Mouse (Mus musculus): ENCODE measurements around the gene Irx4. TPM values are rescaled to one million over a fixed set of nuclear protein-coding genes. Genes with fewer than 3 reads are reported as not detected.

Irx4 gene
- polyA plus RNA-seq, 1 experiment from 2014 or later, result 0.44 TPM

GRCm38 (mm10) chr13:73277797-73278196 lies 17.5 kb downstream of the Irx4 start:
- 26% methylated on average over 1 of the region's 1 CpGs for WGBS
- H3K27ac ChIP-seq (ENCODE audit: low read length), result 0 out of 2 replicates have a peak overlapping the region, but pooled peaks have one; percentile 1
- H3K9me3 ChIP-seq (ENCODE audit: control insufficient read depth, low read length), result no peaks in the 10 kb centered on the region
- no peak overlapping the region for H3K4me2 ChIP-seq (ENCODE audit: low read depth, low read length)
- no peak overlapping the region for H3K9ac ChIP-seq (ENCODE audit: low read depth, low read length)
- no peaks in the 10 kb centered on the region for H3K36me3 ChIP-seq (ENCODE audit: control insufficient read depth, insufficient read depth, low read length)
- peaks cover 8% of the 10 kb centered on the region for H3K4me1 ChIP-seq (ENCODE audit: control insufficient read depth, insufficient read depth, low read length)
- no peak for ATAC-seq
- H3K4me3 ChIP-seq (ENCODE audit: low read length), result no peak overlapping the region
- H3K27me3 ChIP-seq (replicated peaks; ENCODE audit: control insufficient read depth, insufficient read depth, low read length), result peaks cover 15% of the 10 kb centered on the region

GRCm38 (mm10) chr13:73279196-73279595 lies 18.9 kb downstream of the Irx4 start:
- peaks cover under 1% of the 10 kb centered on the region for H3K27me3 ChIP-seq (replicated peaks; ENCODE audit: control insufficient read depth, insufficient read depth, low read length)
- H3K4me1 ChIP-seq (ENCODE audit: control insufficient read depth, insufficient read depth, low read length), result peaks cover 8% of the 10 kb centered on the region
- H3K36me3 ChIP-seq (ENCODE audit: control insufficient read depth, insufficient read depth, low read length), result no peaks in the 10 kb centered on the region
- 58% methylated on average over 1 of the region's 1 CpGs for WGBS
- H3K9me3 ChIP-seq (ENCODE audit: control insufficient read depth, low read length), result no peaks in the 10 kb centered on the region
- peak overlapping the region; percentile 86 for H3K27ac ChIP-seq (ENCODE audit: low read length)
- H3K9ac ChIP-seq (ENCODE audit: low read depth, low read length), result no peak overlapping the region
- 0 out of 2 replicates have a peak overlapping the region, but pooled peaks have one; percentile 14 for H3K4me2 ChIP-seq (ENCODE audit: low read depth, low read length)
- no peak overlapping the region for H3K4me3 ChIP-seq (ENCODE audit: low read length)
- peak; percentile 96 for ATAC-seq

GRCm38 (mm10) chr13:73282407-73282806 lies 22.1 kb downstream of the Irx4 start:
- Histone ChIP-seq H3K27me3 (replicated peaks; ENCODE audit: control insufficient read depth, insufficient read depth, low read length) (no peaks in the 10 kb centered on the region), H3K27ac (ENCODE audit: low read length) (no peak overlapping the region), H3K9me3 (ENCODE audit: control insufficient read depth, low read length) (no peaks in the 10 kb centered on the region), H3K9ac (ENCODE audit: low read depth, low read length) (no peak overlapping the region), H3K4me1 (ENCODE audit: control insufficient read depth, insufficient read depth, low read length) (peaks cover 8% of the 10 kb centered on the region), H3K36me3 (ENCODE audit: control insufficient read depth, insufficient read depth, low read length) (no peaks in the 10 kb centered on the region), H3K4me2 (ENCODE audit: low read depth, low read length) (no peak overlapping the region), H3K4me3 (ENCODE audit: low read length) (no peak overlapping the region)
- 87% methylated on average over 2 of the region's 2 CpGs for WGBS
- no peak for ATAC-seq

- 79% methylated on average over 1 of the region's 1 CpGs for WGBS
- peaks cover 6% of the 10 kb centered on the region for H3K4me1 ChIP-seq (ENCODE audit: control insufficient read depth, insufficient read depth, low read length)
- H3K4me3 ChIP-seq (ENCODE audit: low read length), result no peak overlapping the region
- no peaks in the 10 kb centered on the region for H3K36me3 ChIP-seq (ENCODE audit: control insufficient read depth, insufficient read depth, low read length)
- no peaks in the 10 kb centered on the region for H3K9me3 ChIP-seq (ENCODE audit: control insufficient read depth, low read length)
- no peak for ATAC-seq
- no peak overlapping the region for H3K27ac ChIP-seq (ENCODE audit: low read length)
- H3K4me2 ChIP-seq (ENCODE audit: low read depth, low read length), result no peak overlapping the region
- 0 out of 2 replicates have a peak, but pooled peaks cover 2% of the 10 kb centered on the region for H3K27me3 ChIP-seq (replicated peaks; ENCODE audit: control insufficient read depth, insufficient read depth, low read length)
- no peak overlapping the region for H3K9ac ChIP-seq (ENCODE audit: low read depth, low read length)
Measured at GRCm38 (mm10) chr13:73283534-73283933, 23.3 kb downstream of the Irx4 start.

GRCm38 (mm10) chr13:73290206-73290605 lies 29.9 kb downstream of the Irx4 start:
- H3K36me3 ChIP-seq (ENCODE audit: control insufficient read depth, insufficient read depth, low read length), result no peaks in the 10 kb centered on the region
- peak; percentile 87 for ATAC-seq
- WGBS, result 54% methylated on average over 6 of the region's 6 CpGs
- H3K4me3 ChIP-seq (ENCODE audit: low read length), result no peak overlapping the region
- no peak overlapping the region for H3K27ac ChIP-seq (ENCODE audit: low read length)
- no peak overlapping the region for H3K4me2 ChIP-seq (ENCODE audit: low read depth, low read length)
- 0 out of 2 replicates have a peak, but pooled peaks cover 2% of the 10 kb centered on the region for H3K27me3 ChIP-seq (replicated peaks; ENCODE audit: control insufficient read depth, insufficient read depth, low read length)
- 0 out of 2 replicates have a peak, but pooled peaks cover 3% of the 10 kb centered on the region for H3K4me1 ChIP-seq (ENCODE audit: control insufficient read depth, insufficient read depth, low read length)
- no peaks in the 10 kb centered on the region for H3K9me3 ChIP-seq (ENCODE audit: control insufficient read depth, low read length)
- H3K9ac ChIP-seq (ENCODE audit: low read depth, low read length), result no peak overlapping the region

GRCm38 (mm10) chr13:73291102-73291501 lies 30.8 kb downstream of the Irx4 start:
- 0 out of 2 replicates have a peak, but pooled peaks cover 2% of the 10 kb centered on the region for H3K27me3 ChIP-seq (replicated peaks; ENCODE audit: control insufficient read depth, insufficient read depth, low read length)
- no peak overlapping the region for H3K4me3 ChIP-seq (ENCODE audit: low read length)
- H3K9ac ChIP-seq (ENCODE audit: low read depth, low read length), result no peak overlapping the region
- H3K4me1 ChIP-seq (ENCODE audit: control insufficient read depth, insufficient read depth, low read length), result 0 out of 2 replicates have a peak, but pooled peaks cover 3% of the 10 kb centered on the region
- ATAC-seq, result no peak
- no peaks in the 10 kb centered on the region for H3K9me3 ChIP-seq (ENCODE audit: control insufficient read depth, low read length)
- no peak overlapping the region for H3K4me2 ChIP-seq (ENCODE audit: low read depth, low read length)
- 0 out of 2 replicates have a peak overlapping the region, but pooled peaks have one; percentile 16 for H3K27ac ChIP-seq (ENCODE audit: low read length)
- WGBS, result 30% methylated on average over 2 of the region's 2 CpGs
- H3K36me3 ChIP-seq (ENCODE audit: control insufficient read depth, insufficient read depth, low read length), result no peaks in the 10 kb centered on the region

GRCm38 (mm10) chr13:73298717-73299116 lies 38.4 kb downstream of the Irx4 start:
- Histone ChIP-seq H3K27ac (ENCODE audit: low read length) (no peak overlapping the region), H3K9ac (ENCODE audit: low read depth, low read length) (no peak overlapping the region), H3K4me2 (ENCODE audit: low read depth, low read length) (no peak overlapping the region), H3K4me1 (ENCODE audit: control insufficient read depth, insufficient read depth, low read length) (no peaks in the 10 kb centered on the region), H3K4me3 (ENCODE audit: low read length) (no peak overlapping the region), H3K9me3 (ENCODE audit: control insufficient read depth, low read length) (no peaks in the 10 kb centered on the region), H3K36me3 (ENCODE audit: control insufficient read depth, insufficient read depth, low read length) (no peaks in the 10 kb centered on the region), H3K27me3 (replicated peaks; ENCODE audit: control insufficient read depth, insufficient read depth, low read length) (no peaks in the 10 kb centered on the region)
- ATAC-seq, result 0 out of 2 replicates have a peak, but pooled peaks have one; percentile 17
- 64% methylated on average over 4 of the region's 4 CpGs for WGBS

GRCm38 (mm10) chr13:73299322-73299721 lies 39.0 kb downstream of the Irx4 start:
- WGBS, result 92% methylated on average over 5 of the region's 5 CpGs
- Histone ChIP-seq H3K4me1 (ENCODE audit: control insufficient read depth, insufficient read depth, low read length) (no peaks in the 10 kb centered on the region), H3K27ac (ENCODE audit: low read length) (no peak overlapping the region), H3K27me3 (replicated peaks; ENCODE audit: control insufficient read depth, insufficient read depth, low read length) (no peaks in the 10 kb centered on the region), H3K36me3 (ENCODE audit: control insufficient read depth, insufficient read depth, low read length) (no peaks in the 10 kb centered on the region), H3K4me3 (ENCODE audit: low read length) (no peak overlapping the region), H3K4me2 (ENCODE audit: low read depth, low read length) (no peak overlapping the region), H3K9ac (ENCODE audit: low read depth, low read length) (no peak overlapping the region), H3K9me3 (ENCODE audit: control insufficient read depth, low read length) (no peaks in the 10 kb centered on the region)
- no peak for ATAC-seq

- Histone ChIP-seq H3K9me3 (ENCODE audit: control insufficient read depth, low read length) (no peaks in the 10 kb centered on the region), H3K4me2 (ENCODE audit: low read depth, low read length) (no peak overlapping the region), H3K36me3 (ENCODE audit: control insufficient read depth, insufficient read depth, low read length) (no peaks in the 10 kb centered on the region), H3K4me1 (ENCODE audit: control insufficient read depth, insufficient read depth, low read length) (peaks cover 9% of the 10 kb centered on the region; the same call in 1 of the 2 replicates), H3K9ac (ENCODE audit: low read depth, low read length) (no peak overlapping the region; the same call in 1 of the 2 replicates), H3K27me3 (replicated peaks; ENCODE audit: control insufficient read depth, insufficient read depth, low read length) (no peaks in the 10 kb centered on the region), H3K27ac (ENCODE audit: low read length) (no peak overlapping the region; the same call in 1 of the 2 replicates), H3K4me3 (ENCODE audit: low read length) (no peak overlapping the region)
- 33% methylated on average over 6 of the region's 6 CpGs for WGBS
- ATAC-seq, result peak; percentile 39
Measured at GRCm38 (mm10) chr13:73304729-73305128, 44.5 kb downstream of the Irx4 start.
